Mouse (Mus musculus) CD8-positive naive resting alpha-beta T cell, adult 57 days (primary cell): ENCODE results near the gene Eif2s3x. TPM values are rescaled to one million over a fixed set of nuclear protein-coding genes. Genes with fewer than 3 reads are reported as not detected.

Experiments used
- total RNA-seq: library from RNA; stranded (reverse); gene quantifications from one replicate; pipeline ENCODE4 v1.2.4, GENCODE M21; 2023

Gene Eif2s3x
- 107 TPM for total RNA-seq

DNA sequence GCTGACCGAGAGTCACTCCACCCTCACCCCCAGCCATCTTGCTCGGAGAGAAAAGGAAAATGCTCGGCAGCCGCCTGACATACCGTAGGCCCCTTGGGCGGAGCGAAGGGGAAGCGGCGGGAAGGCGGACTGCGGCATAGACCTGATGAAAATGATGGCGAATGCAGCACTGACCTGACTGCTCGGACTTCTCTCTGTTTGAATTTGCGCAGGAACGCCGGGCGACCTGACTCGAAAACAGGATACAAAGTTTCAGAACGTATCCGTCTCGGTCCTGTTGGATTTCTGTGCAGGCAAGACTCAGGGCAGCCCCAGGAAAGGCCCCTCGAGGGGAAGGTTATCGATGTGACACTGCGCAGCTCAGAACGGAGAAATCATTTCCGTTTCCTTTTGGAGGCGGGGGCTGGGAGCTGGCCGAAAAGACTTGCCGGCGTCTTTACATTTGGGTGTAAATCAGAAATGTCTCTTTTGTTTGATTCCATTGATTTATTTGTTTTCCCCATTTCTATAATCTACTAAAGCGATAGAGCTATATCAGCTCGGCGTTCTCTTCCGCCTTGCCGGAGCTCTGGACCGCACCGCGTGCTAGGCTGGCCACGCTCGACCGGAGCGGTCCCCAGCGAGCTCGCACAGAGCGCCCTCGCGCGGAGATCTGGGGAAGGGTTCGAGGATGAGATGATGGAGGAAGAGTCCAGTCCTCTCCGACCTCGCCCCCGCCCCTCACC lies at the start of gene Eif2s3x:
Gene Eif2s3x (minus strand): TSS at position 266 of the 725 bp plus-strand sequence.

DNA sequence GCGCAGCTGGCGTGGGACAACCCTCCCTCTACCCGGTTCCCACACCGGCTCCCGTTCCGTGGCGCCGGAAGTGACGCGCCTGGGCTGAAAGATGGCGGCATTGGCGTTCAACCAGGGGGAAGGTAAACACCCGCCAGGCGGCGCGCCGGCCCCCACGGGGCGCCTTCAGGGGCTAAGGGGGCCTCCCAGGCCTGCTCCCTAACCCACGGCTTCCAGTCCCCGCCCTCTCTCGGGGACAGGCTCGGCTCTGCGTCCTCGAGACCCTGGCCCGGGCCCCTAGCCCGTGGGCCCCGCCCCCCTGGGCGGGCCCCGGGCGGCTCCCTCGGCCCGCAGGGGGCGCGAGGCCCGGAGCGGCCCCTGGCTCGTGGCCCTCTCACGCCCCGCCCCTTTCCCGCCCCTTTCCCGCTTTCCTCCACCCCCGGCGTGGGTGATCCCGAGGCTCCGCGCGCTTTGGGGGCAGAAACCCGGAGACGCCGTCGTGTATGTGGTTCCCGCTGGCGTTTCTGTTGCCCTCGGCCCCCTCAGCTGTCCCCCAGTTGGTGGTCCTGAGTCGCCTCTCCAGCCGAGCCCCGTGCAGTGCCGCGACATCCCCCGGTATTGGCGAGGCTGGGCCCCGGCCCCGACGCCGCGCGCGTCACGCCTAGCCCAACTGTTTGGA lies 22.0 kb upstream of the Eif2s3x start, which contains the start of gene Klhl15:
Gene Klhl15 (plus strand): TSS at position 68 of the 658 bp plus-strand sequence.

Other genes with a start within 250 kb of the Eif2s3x start
- not detected for gene AU015836, start 244.2 kb downstream of the Eif2s3x start, total RNA-seq
- gene Zfx, start 89.2 kb downstream of the Eif2s3x start, total RNA-seq: 50.3 TPM
- gene Klhl15, start 21.7 kb upstream of the Eif2s3x start, total RNA-seq: 15.1 TPM
- gene Fam90a1b, start 153.9 kb upstream of the Eif2s3x start, total RNA-seq: not detected
- 5.9 TPM for gene Apoo, start 154.3 kb upstream of the Eif2s3x start, total RNA-seq